Mouse (Mus musculus) kidney, adult 2 months (tissue): ENCODE measurements at regions not wholly inside any gene's neighbourhood (a gene's known extent, or its start where the extent isn't known, plus 50 kb on each side); places are given as distances from the start of the nearest gene placed in this dataset.

Experiments
- CTCF ChIP-seq: fragments of 200-500 bp; conservative IDR thresholded peaks from 2 replicates; pipeline ENCODE4 v1.5.1; 2011; ENCODE audit warnings: low read depth, mild to moderate bottlenecking, control low read depth, low read length, moderate library complexity, mixed read lengths; ENCODE audit not compliant: insufficient read depth, insufficient read length
- POLR2A ChIP-seq: fragments of 200-500 bp; IDR thresholded peaks from one replicate; pipeline ENCODE4 v1.6.1; 2011; ENCODE audit warnings: low read depth, low read length, control low read depth

DNA sequence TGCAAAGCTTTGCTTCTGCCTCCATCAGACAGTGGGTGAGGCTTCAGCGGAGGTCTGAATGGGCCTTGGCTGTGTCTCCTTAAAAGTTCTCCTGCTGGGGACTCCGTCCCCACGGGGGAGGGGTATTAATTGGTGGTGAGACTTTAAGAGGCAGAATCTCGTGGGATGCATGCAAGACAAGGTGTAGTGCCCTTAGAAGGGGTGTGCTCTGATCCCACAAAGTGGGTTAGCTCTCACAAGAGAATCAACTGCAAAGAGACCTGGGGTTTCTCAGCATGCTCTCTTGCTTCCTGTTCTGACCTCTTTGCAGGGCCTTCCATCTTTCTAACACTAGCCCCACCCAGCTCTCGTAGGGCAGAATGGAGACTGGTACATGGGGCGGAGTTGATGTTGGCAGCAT lies 359.2 kb upstream of the 3110018I06Rik start:
- no peak for TF ChIP-seq CTCF
- no peak for TF ChIP-seq POLR2A
